Mouse (Mus musculus) MEL (cell line): ENCODE measurements around the gene Papss2. TPM values are rescaled to one million over a fixed set of nuclear protein-coding genes. Genes with fewer than 3 reads are reported as not detected.

Source experiments
- DNase-seq: peaks from one replicate; pipeline ENCODE4 v3.0.0; 2011; ENCODE audit warnings: low read depth, low spot score
- H3K27ac ChIP-seq: 2 replicates; pipeline ENCODE4 v1.5.1; 2012; ENCODE audit warnings: low read depth, mild to moderate bottlenecking, control low read depth, low read length, moderate library complexity; ENCODE audit not compliant: control insufficient read depth
- H3K27me3 ChIP-seq, 2 experiments: fragments of 150-350 bp in 1 of 2; sonication (generic) in 1 of 2; 2 replicates each; pipeline ENCODE4 v1.6.1; 2012; ENCODE audit warnings: low read length in 2 of 2, mild to moderate bottlenecking in 2 of 2, improper control_type of control experiment in 1 of 2, moderate library complexity in 1 of 2; ENCODE audit not compliant: insufficient read depth in 2 of 2, control insufficient read depth in 1 of 2
- H3K36me3 ChIP-seq, 2 experiments: 2 replicates each; pipeline ENCODE4 v1.6.1; 2012 to 2014; ENCODE audit warnings: low read length in 2 of 2, improper control_type of control experiment in 1 of 2, inconsistent platforms in 1 of 2, mild to moderate bottlenecking in 1 of 2; ENCODE audit not compliant: insufficient read depth in 2 of 2, control insufficient read depth in 1 of 2
- H3K4me1 ChIP-seq, 2 experiments: fragments of 150-350 bp in 1 of 2; sonication (generic) in 1 of 2; 2 replicates each; pipeline ENCODE4 v1.6.1; 2012; ENCODE audit warnings: low read length in 2 of 2, improper control_type of control experiment in 1 of 2, mild to moderate bottlenecking in 1 of 2; ENCODE audit not compliant: insufficient read depth in 2 of 2, control insufficient read depth in 1 of 2
- H3K4me3 ChIP-seq, 2 experiments: fragments of 150-350 bp in 1 of 2; sonication (generic) in 1 of 2; 2 replicates each; pipeline ENCODE4 v1.5.1; 2012; ENCODE audit warnings: low read depth in 2 of 2, low read length in 2 of 2, mild to moderate bottlenecking in 2 of 2, moderate library complexity in 2 of 2, control low read depth in 1 of 2, improper control_type of control experiment in 1 of 2; ENCODE audit not compliant: control insufficient read depth in 1 of 2, insufficient read depth in 1 of 2
- H3K79me2 ChIP-seq: 2 replicates; pipeline ENCODE4 v1.6.1; 2012; ENCODE audit warnings: mild to moderate bottlenecking, low read length, moderate library complexity; ENCODE audit not compliant: control insufficient read depth, poor library complexity, insufficient read depth
- H3K9ac ChIP-seq: 2 replicates; pipeline ENCODE4 v1.6.1; 2012; ENCODE audit warnings: low read depth, mild to moderate bottlenecking, control low read depth, low read length, moderate library complexity; ENCODE audit not compliant: control insufficient read depth, poor library complexity, severe bottlenecking
- H3K9me3 ChIP-seq: fragments of 150-350 bp; sonication (generic); replicated peaks from 2 replicates; pipeline ENCODE4 v1.6.1; 2012; ENCODE audit warnings: mild to moderate bottlenecking, low read length, improper control_type of control experiment, moderate library complexity; ENCODE audit not compliant: insufficient read depth
- BHLHE40 ChIP-seq: IDR thresholded peaks from 2 replicates; pipeline ENCODE4 v1.6.1; 2012; ENCODE audit warnings: low read depth, mild to moderate bottlenecking, inconsistent platforms, low read length, improper control_type of control experiment, borderline replicate concordance
- CHD1 ChIP-seq: IDR thresholded peaks from 2 replicates; pipeline ENCODE4 v1.6.1; 2012; ENCODE audit warnings: low read depth, mild to moderate bottlenecking, inconsistent platforms, low read length, improper control_type of control experiment
- CTCF ChIP-seq, 3 experiments: IDR thresholded peaks in 2 of 3; conservative IDR thresholded peaks in 1 of 3; 2 replicates each; pipeline ENCODE4 v1.5.1; 2011 to 2012; ENCODE audit warnings: low read length in 3 of 3, low read depth in 2 of 3, mild to moderate bottlenecking in 2 of 3, improper control_type of control experiment in 1 of 3, inconsistent platforms in 1 of 3, mixed read lengths in 1 of 3, moderate library complexity in 1 of 3; ENCODE audit not compliant: control insufficient read depth in 1 of 3, insufficient read depth in 1 of 3, poor library complexity in 1 of 3, severe bottlenecking in 1 of 3
- E2F4 ChIP-seq: IDR thresholded peaks from 2 replicates; pipeline ENCODE4 v1.6.1; 2011; ENCODE audit warnings: low read depth, low read length, improper control_type of control experiment, borderline replicate concordance
- ELF1 ChIP-seq: IDR thresholded peaks from 2 replicates; pipeline ENCODE4 v1.6.1; 2014; ENCODE audit warnings: low read depth, mild to moderate bottlenecking, inconsistent platforms, low read length, improper control_type of control experiment, moderate library complexity
- ETS1 ChIP-seq: IDR thresholded peaks from 2 replicates; pipeline ENCODE4 v1.6.1; 2012; ENCODE audit warnings: low read depth, mild to moderate bottlenecking, inconsistent platforms, low read length, improper control_type of control experiment, moderate library complexity
- GABPA ChIP-seq: IDR thresholded peaks from 2 replicates; pipeline ENCODE4 v1.6.1; 2012; ENCODE audit warnings: low read depth, mild to moderate bottlenecking, inconsistent platforms, low read length, improper control_type of control experiment, moderate library complexity
- JUND ChIP-seq: IDR thresholded peaks from 2 replicates; pipeline ENCODE4 v1.6.1; 2011; ENCODE audit warnings: low read depth, mild to moderate bottlenecking, improper control_type of control experiment, low read length
- MAZ ChIP-seq: IDR thresholded peaks from 2 replicates; pipeline ENCODE4 v1.6.1; 2012; ENCODE audit warnings: low read depth, mild to moderate bottlenecking, inconsistent platforms, low read length, improper control_type of control experiment
- MEF2A ChIP-seq: IDR thresholded peaks from 2 replicates; pipeline ENCODE4 v1.6.1; 2014; ENCODE audit warnings: low read depth, mild to moderate bottlenecking, inconsistent platforms, low read length, improper control_type of control experiment; ENCODE audit not compliant: poor library complexity, insufficient replicate concordance, severe bottlenecking; ENCODE audit errors: extremely low read depth
- MYB ChIP-seq: IDR thresholded peaks from 2 replicates; pipeline ENCODE4 v1.6.1; 2011; ENCODE audit warnings: mild to moderate bottlenecking, low read depth, low read length, improper control_type of control experiment
- MYC ChIP-seq: IDR thresholded peaks from 2 replicates; pipeline ENCODE4 v1.6.1; 2011; ENCODE audit warnings: low read depth, mild to moderate bottlenecking, low read length, improper control_type of control experiment, moderate library complexity
- NELFE ChIP-seq: IDR thresholded peaks from 2 replicates; pipeline ENCODE4 v1.6.1; 2011; ENCODE audit warnings: low read depth, low read length, improper control_type of control experiment
- NRF1 ChIP-seq: IDR thresholded peaks from 2 replicates; pipeline ENCODE4 v1.6.1; 2014; ENCODE audit warnings: low read depth, mild to moderate bottlenecking, inconsistent platforms, low read length, improper control_type of control experiment, moderate library complexity; ENCODE audit not compliant: poor library complexity, insufficient read depth, severe bottlenecking
- POLR2AphosphoS2 ChIP-seq: IDR thresholded peaks from 2 replicates; pipeline ENCODE4 v1.6.1; 2011; ENCODE audit warnings: low read length, improper control_type of control experiment
- POLR2AphosphoS5 ChIP-seq: IDR thresholded peaks from 2 replicates; pipeline ENCODE4 v1.6.1; 2012; ENCODE audit warnings: low read depth, borderline replicate concordance, mild to moderate bottlenecking, inconsistent platforms, low read length, moderate library complexity, mixed read lengths
- RAD21 ChIP-seq: IDR thresholded peaks from 2 replicates; pipeline ENCODE4 v1.6.1; 2011; ENCODE audit warnings: mild to moderate bottlenecking, low read depth, low read length, improper control_type of control experiment
- RCOR1 ChIP-seq: IDR thresholded peaks from 2 replicates; pipeline ENCODE4 v1.6.1; 2012; ENCODE audit warnings: low read depth, mild to moderate bottlenecking, inconsistent platforms, low read length, improper control_type of control experiment
- SIN3A ChIP-seq: IDR thresholded peaks from 2 replicates; pipeline ENCODE4 v1.6.1; 2012; ENCODE audit warnings: low read length, improper control_type of control experiment, inconsistent platforms
- SMC3 ChIP-seq: IDR thresholded peaks from 2 replicates; pipeline ENCODE4 v1.6.1; 2011; ENCODE audit warnings: low read depth, low read length, improper control_type of control experiment
- TAL1 ChIP-seq: IDR thresholded peaks from 2 replicates; pipeline ENCODE4 v1.6.1; 2012; ENCODE audit warnings: mild to moderate bottlenecking, inconsistent platforms, low read length, moderate library complexity, mixed read lengths
- TBP ChIP-seq: IDR thresholded peaks from 2 replicates; pipeline ENCODE4 v1.8.0; 2011; ENCODE audit warnings: low read depth, low read length, improper control_type of control experiment
- TCF12 ChIP-seq: IDR thresholded peaks from 2 replicates; pipeline ENCODE4 v1.6.1; 2014; ENCODE audit warnings: low read depth, mild to moderate bottlenecking, inconsistent platforms, low read length, improper control_type of control experiment, moderate library complexity
- UBTF ChIP-seq: IDR thresholded peaks from 2 replicates; pipeline ENCODE4 v1.6.1; 2012; ENCODE audit warnings: low read depth, mild to moderate bottlenecking, inconsistent platforms, low read length, improper control_type of control experiment, moderate library complexity, borderline replicate concordance; ENCODE audit not compliant: insufficient read depth
- USF1 ChIP-seq: IDR thresholded peaks from 2 replicates; pipeline ENCODE4 v1.6.1; 2014; ENCODE audit warnings: low read depth, mild to moderate bottlenecking, inconsistent platforms, low read length, improper control_type of control experiment, moderate library complexity
- USF2 ChIP-seq, 2 experiments: IDR thresholded peaks; 2 replicates each; pipeline ENCODE4 v1.6.1; 2011 to 2012; ENCODE audit warnings: improper control_type of control experiment in 2 of 2, low read length in 2 of 2, borderline replicate concordance in 1 of 2, inconsistent platforms in 1 of 2, low read depth in 1 of 2, mild to moderate bottlenecking in 1 of 2; ENCODE audit not compliant: insufficient read depth in 1 of 2
- ZKSCAN1 ChIP-seq: IDR thresholded peaks from 2 replicates; pipeline ENCODE4 v1.6.1; 2012; ENCODE audit warnings: low read depth, mild to moderate bottlenecking, inconsistent platforms, low read length, improper control_type of control experiment, moderate library complexity
- ZNF384 ChIP-seq: IDR thresholded peaks from 2 replicates; pipeline ENCODE4 v1.6.1; 2012; ENCODE audit warnings: low read depth, mild to moderate bottlenecking, inconsistent platforms, low read length, improper control_type of control experiment
- polyA plus RNA-seq, 2 experiments: library from polyadenylated mRNA; stranded (reverse) in 1 of 2; unstranded in 1 of 2; fragments of >175 nt in 1 of 2; fragments of >200 nt in 1 of 2; gene quantifications; 2 replicates each; pipeline versions ENCODE4 v1.2.1 to v1.2.4; 2012; ENCODE audit warnings: low replicate concordance in 2 of 2, low read depth in 1 of 2; ENCODE audit not compliant: insufficient read length in 2 of 2, insufficient read depth in 1 of 2, missing spikeins in 1 of 2
- total RNA-seq: library from RNA; depleted of rRNA; stranded (reverse); fragments of 300-350 nt; gene quantifications from 2 replicates; pipeline ENCODE4 v1.2.3, GENCODE M21; 2012

Papss2 gene
- total and polyA plus RNA-seq, 3 experiments, result 1.7 to 2.6 TPM; not detected in 1

DNA sequence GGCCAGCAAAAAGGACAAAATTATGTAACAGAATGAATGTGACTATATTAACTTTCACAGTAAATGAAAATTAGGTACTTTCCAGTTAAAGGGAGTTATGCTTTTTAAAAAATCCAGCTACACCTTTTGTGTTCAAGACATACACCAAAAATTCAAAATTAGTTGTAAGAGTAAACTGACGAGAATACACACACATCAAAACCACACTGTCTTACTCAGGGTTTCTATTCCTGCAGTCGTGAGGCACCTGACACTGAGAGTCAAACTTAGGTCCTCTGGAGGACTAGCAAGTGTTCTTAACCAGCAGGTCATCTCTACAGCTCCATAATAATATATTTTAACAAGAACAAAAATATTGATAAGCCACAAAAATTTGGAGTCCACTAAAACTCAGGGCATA lies 101.1 kb downstream of the Papss2 start:
- H3K79me2 ChIP-seq, result no peaks in the 10 kb centered on the region
- TF ChIP-seq JUND, result no peak
- no peak for TF ChIP-seq SMC3
- no peak for TF ChIP-seq E2F4
- TF ChIP-seq GABPA, result no peak
- no peak for TF ChIP-seq MEF2A
- no peak for TF ChIP-seq NELFE
- no peak for TF ChIP-seq RCOR1
- no peak for TF ChIP-seq USF1
- TF ChIP-seq TCF12, result no peak
- TF ChIP-seq UBTF, result no peak
- no peak for TF ChIP-seq MAZ
- TF ChIP-seq TBP, result no peak
- no peak for TF ChIP-seq POLR2AphosphoS5
- TF ChIP-seq NRF1, result no peak
- no peak for TF ChIP-seq BHLHE40
- no peak for TF ChIP-seq MYC
- TF ChIP-seq ZKSCAN1, result no peak
- no peak for TF ChIP-seq CTCF (IDR thresholded peaks at IDR 0.05 in 2 of 3, conservative IDR thresholded peaks at IDR 0.05 in 1 of 3; ENCODE audit: control insufficient read depth in 1 of 3, insufficient read depth in 1 of 3, low read depth in 2 of 3, low read length in 3 of 3, poor library complexity in 1 of 3, severe bottlenecking in 1 of 3)
- TF ChIP-seq MYB, result no peak
- no peak for TF ChIP-seq POLR2AphosphoS2
- no peak overlapping the region for H3K9ac ChIP-seq
- no peak overlapping the region for H3K4me3 ChIP-seq
- no peak overlapping the region for H3K27ac ChIP-seq
- peaks cover 0 to 45% of the 10 kb centered on the region in 2 experiments; a peak in 2 of 4 replicates for H3K36me3 ChIP-seq
- H3K27me3 ChIP-seq, result no peaks in the 10 kb centered on the region
- no peaks in the 10 kb centered on the region for H3K4me1 ChIP-seq
- no peaks in the 10 kb centered on the region for H3K9me3 ChIP-seq
- DNase-seq, result no peak

GRCm38 (mm10) chr19:32702191-32702590 lies 106.6 kb downstream of the Papss2 start:
- no peak for TF ChIP-seq SIN3A
- TF ChIP-seq CHD1, result no peak
- no peak for TF ChIP-seq ZKSCAN1
- TF ChIP-seq RCOR1, result no peak
- no peak for TF ChIP-seq POLR2AphosphoS5
- no peak for TF ChIP-seq USF1
- TF ChIP-seq MYC, result no peak
- TF ChIP-seq ZNF384, result no peak
- no peak for TF ChIP-seq TCF12
- TF ChIP-seq ETS1, result no peak
- TF ChIP-seq JUND, result no peak
- no peak for TF ChIP-seq SMC3
- TF ChIP-seq POLR2AphosphoS2, result no peak
- no peak for TF ChIP-seq RAD21
- no peak for TF ChIP-seq USF2 (IDR thresholded peaks at IDR 0.05; ENCODE audit: borderline replicate concordance in 1 of 2, insufficient read depth in 1 of 2, low read depth in 1 of 2, low read length in 2 of 2)
- no peak for TF ChIP-seq ELF1
- TF ChIP-seq TAL1, result no peak
- TF ChIP-seq TBP, result no peak
- no peak for TF ChIP-seq UBTF
- no peak for TF ChIP-seq CTCF (IDR thresholded peaks at IDR 0.05 in 2 of 3, conservative IDR thresholded peaks at IDR 0.05 in 1 of 3; ENCODE audit: control insufficient read depth in 1 of 3, insufficient read depth in 1 of 3, low read depth in 2 of 3, low read length in 3 of 3, poor library complexity in 1 of 3, severe bottlenecking in 1 of 3)
- Histone ChIP-seq H3K9ac (no peak overlapping the region), H3K9me3 (no peaks in the 10 kb centered on the region), H3K27ac (no peak overlapping the region), H3K4me1 (no peaks in the 10 kb centered on the region), H3K79me2 (peaks cover 2% of the 10 kb centered on the region; the same call in 1 of the 2 replicates), H3K36me3 (peaks cover 2 to 52% of the 10 kb centered on the region in 2 experiments; a peak in 3 of 4 replicates), H3K4me3 (no peak overlapping the region), H3K27me3 (no peaks in the 10 kb centered on the region)
- DNase-seq, result no peak
